Mouse (Mus musculus) right cerebral cortex, adult 2 months (tissue): ENCODE measurements at regions not wholly inside any gene's neighbourhood (a gene's known extent, or its start where the extent isn't known, plus 50 kb on each side); places are given as distances from the start of the nearest gene placed in this dataset.
A peak's percentile ranks its signal among the peaks of the same experiment; 100 is the strongest.
"Not testable (repeated sequence)": the region's sequence is repeated elsewhere in the genome, so short reads cannot be mapped to it uniquely, and the experiment has no call there.

Source experiments
- DNase-seq, 2 experiments: peaks; one replicate each; pipeline ENCODE4 v3.0.0; 2021 to 2022; ENCODE audit warnings: low spot score in 2 of 2

DNA sequence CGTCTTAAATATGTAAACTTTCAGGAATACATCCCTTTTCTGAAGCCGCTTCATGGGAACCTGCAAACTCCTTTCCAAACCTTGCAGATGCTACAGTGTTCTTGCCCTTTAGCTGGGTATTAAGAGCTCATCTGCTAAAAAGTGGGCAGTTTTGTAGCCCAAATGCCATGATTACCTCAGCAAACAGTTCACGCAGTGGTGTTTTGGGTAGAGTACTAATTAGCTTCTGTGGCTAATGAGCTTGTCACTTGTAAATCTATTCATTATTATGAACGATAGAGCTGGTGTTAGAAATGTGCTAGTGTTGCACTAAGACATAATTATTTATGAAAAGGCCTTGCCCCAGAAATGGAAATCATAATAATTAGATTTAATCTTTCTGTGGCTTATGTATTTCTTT lies 506.1 kb upstream of the Ccng1 start:
- no peak for DNase-seq

- peak; percentile 5 to 7 for DNase-seq
These were observed 505.0 kb upstream of the Ccng1 start for GRCm38 (mm10) chr11:41259915-41260619.

DNA sequence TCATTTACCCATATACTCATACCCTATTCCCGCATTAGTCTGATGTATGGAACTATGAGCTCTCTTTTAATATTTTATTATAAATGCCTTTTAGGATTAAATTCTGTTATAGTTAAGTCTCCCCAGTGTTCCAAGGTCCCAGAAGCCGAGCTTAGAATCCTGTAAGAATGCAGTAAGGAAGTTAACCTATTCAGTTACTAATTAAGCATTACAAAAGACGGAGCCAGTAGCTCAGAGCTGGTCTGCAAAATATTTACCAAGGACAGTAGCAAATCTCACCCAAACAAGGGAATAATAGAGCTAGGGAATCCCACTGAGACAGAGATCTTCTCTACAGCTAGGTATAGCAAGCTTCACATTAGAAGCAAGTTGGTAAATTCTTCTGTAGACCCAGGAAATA lies 459.4 kb upstream of the Ccng1 start:
- DNase-seq = not testable (repeated sequence)

DNA sequence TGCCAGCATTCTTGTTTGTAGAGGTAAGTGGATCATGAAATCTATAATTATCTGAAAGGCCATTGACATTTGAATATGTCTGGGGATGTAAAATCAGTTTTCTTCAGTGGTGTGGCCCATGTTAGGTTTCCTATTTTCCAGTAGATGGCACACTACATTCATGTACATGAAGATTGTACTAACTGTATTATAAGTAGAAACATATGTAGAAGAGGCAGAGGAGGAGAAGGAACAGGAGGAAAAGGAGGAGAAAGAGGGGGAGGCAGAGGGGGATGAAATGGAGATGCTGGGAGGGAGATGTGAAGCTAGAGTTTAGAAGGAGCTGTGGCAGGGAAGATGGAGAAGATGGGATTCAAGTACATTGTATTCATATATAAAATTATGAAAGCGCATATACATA lies 447.1 kb upstream of the Ccng1 start:
- DNase-seq = peak in 1 of 2 experiments; percentile 8

- DNase-seq = peak in 1 of 2 experiments; percentile 9
These were observed 438.9 kb upstream of the Ccng1 start for GRCm38 (mm10) chr11:41193981-41194380.

DNA sequence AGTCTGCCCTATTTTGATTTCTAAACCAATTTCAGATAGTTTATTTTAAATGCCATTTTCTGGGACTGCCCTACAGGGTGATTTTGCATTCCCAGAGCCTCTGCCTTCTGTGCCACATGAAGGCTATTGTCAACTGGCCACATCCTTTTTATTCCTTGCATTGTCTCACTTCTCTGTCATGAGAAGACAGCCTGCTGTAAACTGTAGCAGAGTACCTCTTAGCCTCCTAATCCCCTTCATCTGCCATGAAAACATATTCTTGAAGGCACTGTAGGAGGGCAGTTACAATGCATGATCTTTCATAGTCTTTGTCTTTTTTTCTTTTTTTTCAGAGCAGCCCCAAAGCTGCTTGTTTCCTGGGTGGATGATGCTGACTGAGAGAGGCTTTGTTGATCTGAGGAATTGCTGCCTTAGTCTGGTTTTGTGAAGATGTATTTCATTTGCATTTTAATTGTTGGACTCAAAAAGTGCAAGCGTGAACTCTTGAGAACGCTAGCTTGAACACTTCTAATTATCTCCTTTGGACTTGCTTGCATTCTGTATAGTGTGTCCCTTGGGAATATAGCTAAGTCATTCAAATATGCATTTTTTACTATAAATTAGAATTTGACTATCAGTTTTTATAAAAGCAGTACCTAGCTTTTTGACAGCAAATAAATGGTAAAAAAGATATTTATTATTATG lies 405.5 kb upstream of the Ccng1 start:
- DNase-seq = no peak

GRCm38 (mm10) chr11:41159927-41160326 lies 404.8 kb upstream of the Ccng1 start:
- no peak for DNase-seq

DNA sequence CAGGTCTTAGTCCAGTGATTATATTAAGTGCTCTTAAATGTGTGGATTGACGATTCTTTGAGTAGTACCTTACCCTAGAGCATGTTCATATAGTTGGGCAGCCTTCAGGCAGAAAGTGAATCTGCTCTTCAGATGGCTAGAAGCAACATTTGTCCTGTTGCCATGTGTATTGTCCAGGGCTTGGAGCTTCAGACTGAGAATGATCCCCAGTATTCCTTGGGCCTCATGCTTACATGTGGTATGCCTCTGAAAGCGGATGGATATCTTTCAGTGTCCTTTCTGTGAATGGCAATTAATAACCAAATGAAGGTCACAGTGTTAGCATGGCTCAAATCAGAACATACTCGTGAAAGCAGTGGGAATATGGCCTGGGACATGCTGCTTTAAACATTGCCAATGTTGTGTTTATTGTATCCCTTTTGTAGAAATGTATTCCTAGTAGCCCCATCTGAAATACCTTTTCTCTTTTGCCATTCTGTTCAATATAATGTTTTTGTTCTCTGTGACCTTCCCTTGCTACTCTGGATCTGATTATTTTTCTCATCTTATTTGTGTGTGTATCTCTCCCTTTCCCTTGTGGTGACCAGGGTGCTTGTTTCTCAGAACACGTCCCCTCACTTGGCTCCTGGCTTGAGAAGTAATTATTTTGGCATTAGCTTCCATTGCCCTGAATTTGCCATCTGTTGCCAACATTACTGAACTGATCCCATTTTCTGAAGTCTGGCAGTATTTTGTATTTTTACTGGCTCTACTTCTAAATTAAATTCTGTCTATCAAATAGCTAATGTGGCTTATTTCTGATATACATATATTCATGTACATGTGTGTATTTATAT lies 403.9 kb upstream of the Ccng1 start:
- DNase-seq = no peak

- no peak for DNase-seq
These were observed 402.2 kb upstream of the Ccng1 start for GRCm38 (mm10) chr11:41157321-41157720.
